Mouse (Mus musculus): ENCODE measurements around the gene Ccdc85c.

The Ccdc85c gene

DNA sequence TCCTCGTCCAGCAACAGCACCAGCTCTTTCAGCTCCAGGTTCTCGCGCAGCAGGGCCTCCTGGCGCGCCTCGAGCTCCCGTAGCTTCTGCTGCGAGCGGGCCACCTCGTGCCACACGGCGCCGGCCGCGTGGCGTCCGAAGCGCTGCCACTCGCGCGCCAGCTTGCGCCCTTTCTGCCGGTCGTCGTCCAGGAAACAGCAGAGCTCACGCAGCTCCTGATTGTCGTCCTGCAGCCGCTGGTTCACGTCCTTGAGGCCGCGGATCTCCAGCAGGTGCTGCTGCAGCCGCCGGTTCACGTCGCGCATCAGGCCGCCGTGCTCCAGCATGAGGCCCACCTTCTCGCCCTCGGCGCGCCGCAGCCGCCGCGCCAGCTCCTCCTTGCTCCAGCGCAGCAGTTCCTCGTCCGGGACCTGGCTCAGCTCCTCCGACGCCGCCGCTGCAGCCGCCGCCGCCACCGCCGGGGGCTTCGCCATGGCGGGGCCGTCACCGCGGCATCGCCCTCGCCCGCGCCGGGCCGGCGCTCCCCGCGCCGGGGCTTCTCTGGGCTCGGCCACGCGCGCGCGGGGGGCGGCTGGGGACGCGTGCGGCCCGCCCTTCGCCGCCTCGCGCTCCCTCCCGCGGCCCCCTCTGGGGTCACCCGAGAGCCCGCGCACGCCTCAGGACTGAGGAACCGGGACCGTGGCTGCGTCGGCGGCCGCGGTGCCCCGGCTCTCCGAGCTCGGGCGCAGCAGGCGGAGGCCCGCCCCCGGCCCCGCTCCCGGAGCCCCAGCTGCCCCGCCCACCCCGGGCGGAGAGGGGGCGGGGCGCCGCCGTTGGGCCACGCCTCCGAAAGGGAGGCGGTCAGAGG is at the start of gene Ccdc85c:
Gene Ccdc85c, minus strand, starts transcription at position 765 of the 847 bp plus-strand sequence.
- DNase-seq (ENCODE audit: low read depth, low spot score) = no peak

DNA sequence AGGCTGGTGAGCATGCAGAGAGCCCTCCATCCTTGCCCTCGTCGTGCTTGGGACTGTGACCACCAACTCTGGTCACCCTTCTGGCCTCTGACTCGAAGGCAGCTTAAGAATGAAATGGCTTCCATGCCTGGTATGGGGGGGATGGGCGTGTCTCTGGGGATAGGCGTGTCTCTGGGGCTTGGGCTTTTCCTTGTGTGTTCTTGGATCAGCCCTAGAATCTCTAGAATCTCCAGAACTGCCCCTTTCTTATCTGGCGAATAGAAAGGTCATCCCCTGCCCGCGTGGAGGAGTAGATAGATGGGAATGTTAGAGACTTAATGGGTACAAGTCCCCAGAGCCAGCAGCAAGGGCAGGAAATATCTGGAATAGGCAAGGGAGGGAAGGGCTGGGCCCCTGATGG is 44.9 kb upstream of the Ccdc85c start:
- DNase-seq (ENCODE audit: low read depth, low spot score) = no peak

- no peak for DNase-seq (ENCODE audit: low read depth, low spot score)
Measured at GRCm38 (mm10) chr12:108318499-108318898, 43.3 kb upstream of the Ccdc85c start.

- no peak for DNase-seq (ENCODE audit: low read depth, low spot score)
Measured at GRCm38 (mm10) chr12:108317826-108318430, 42.7 kb upstream of the Ccdc85c start.

- no peak for DNase-seq (ENCODE audit: low read depth, low spot score)
Measured at GRCm38 (mm10) chr12:108317201-108317738, 42.0 kb upstream of the Ccdc85c start.

DNA sequence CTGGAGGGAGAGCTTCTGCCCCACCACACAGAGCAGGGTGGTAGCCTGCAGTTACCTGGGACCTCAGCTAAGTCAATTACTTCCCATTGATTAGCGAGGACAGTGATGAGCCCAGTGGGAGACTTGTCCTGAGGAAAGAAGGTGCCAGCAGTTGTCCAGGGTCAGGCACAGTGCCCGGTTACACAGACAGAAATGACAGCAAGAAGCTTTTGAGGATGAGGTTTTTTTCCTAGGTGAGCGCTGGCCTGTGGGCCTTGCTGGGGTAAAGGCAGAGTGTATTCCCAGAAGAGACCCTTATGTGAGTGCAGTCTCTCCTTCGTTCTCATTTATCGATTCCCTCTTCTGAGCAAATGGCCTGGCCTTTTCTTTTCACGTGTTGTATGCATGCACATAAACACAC is 41.4 kb upstream of the Ccdc85c start:
- no peak for DNase-seq (ENCODE audit: low read depth, low spot score)

GRCm38 (mm10) chr12:108315818-108316217 is 40.6 kb upstream of the Ccdc85c start:
- DNase-seq (ENCODE audit: low read depth, low spot score) = no peak

GRCm38 (mm10) chr12:108313244-108313772 is 38.1 kb upstream of the Ccdc85c start:
- no peak for DNase-seq (ENCODE audit: low read depth, low spot score)

GRCm38 (mm10) chr12:108312432-108312851 is 37.2 kb upstream of the Ccdc85c start:
- no peak for DNase-seq (ENCODE audit: low read depth, low spot score)

DNA sequence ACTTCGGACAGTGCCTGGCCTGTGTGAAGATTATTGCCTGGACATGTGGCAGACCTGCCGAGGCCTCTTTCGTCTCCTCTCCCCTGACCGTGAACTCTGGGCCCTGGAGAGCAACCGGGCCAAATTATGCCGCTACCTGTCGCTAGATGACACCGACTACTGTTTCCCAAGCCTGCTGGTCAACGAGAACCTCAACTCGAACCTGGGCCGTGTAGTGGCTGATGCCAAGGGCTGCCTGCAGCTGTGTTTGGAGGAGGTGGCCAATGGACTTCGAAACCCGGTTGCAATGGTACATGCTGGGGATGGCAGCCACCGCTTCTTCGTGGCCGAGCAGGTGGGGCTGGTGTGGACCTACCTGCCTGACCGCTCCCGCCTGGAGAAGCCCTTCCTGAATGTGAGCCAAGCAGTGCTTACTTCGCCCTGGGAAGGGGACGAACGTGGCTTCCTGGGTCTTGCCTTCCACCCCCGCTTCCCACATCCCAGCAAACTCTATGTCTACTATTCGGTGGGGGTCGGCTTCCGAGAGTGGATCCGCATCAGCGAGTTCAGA is 36.6 kb upstream of the Ccdc85c start:
- no peak for DNase-seq (ENCODE audit: low read depth, low spot score)

DNA sequence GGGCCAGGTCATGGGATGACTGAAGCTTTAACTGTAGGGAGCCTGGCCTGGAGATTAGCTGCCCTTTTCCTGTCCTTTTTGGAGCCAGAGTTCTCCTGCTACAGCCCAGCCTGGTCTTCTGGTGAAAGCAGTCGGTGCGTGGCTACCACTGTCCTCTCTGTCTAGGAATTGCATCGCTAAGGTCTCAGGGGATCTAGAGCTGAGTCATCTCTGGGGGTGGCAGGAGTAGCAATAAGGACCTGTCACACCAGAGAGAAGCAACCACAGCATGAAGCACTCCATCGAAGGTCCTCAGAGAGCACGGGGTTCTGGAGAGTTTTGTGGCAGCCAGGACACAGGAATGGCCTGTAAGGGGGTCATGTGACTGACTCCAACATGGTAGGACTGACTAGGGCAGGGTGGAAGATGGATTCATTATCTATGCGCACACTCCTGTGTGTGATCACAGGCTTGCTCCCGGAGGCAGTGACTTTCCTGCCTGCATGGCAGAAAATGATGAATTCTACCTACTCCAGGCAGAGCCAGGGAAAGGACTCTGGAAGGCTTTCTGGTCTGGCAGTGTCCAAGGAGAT is 35.3 kb upstream of the Ccdc85c start:
- no peak for DNase-seq (ENCODE audit: low read depth, low spot score)

- no peak for DNase-seq (ENCODE audit: low read depth, low spot score)
Measured at GRCm38 (mm10) chr12:108310041-108310440, 34.8 kb upstream of the Ccdc85c start.

GRCm38 (mm10) chr12:108309116-108309794 is 34.0 kb upstream of the Ccdc85c start:
- DNase-seq (ENCODE audit: low read depth, low spot score) = no peak

GRCm38 (mm10) chr12:108308363-108308856 is 33.2 kb upstream of the Ccdc85c start:
- no peak for DNase-seq (ENCODE audit: low read depth, low spot score)

GRCm38 (mm10) chr12:108307553-108307952 is 32.3 kb upstream of the Ccdc85c start:
- DNase-seq (ENCODE audit: low read depth, low spot score) = no peak

- no peak for DNase-seq (ENCODE audit: low read depth, low spot score)
Measured at GRCm38 (mm10) chr12:108305812-108306794, 30.9 kb upstream of the Ccdc85c start, which contains the start of gene Hhipl1. Gene Hhipl1, plus strand, starts transcription at chr12:108306270.

DNA sequence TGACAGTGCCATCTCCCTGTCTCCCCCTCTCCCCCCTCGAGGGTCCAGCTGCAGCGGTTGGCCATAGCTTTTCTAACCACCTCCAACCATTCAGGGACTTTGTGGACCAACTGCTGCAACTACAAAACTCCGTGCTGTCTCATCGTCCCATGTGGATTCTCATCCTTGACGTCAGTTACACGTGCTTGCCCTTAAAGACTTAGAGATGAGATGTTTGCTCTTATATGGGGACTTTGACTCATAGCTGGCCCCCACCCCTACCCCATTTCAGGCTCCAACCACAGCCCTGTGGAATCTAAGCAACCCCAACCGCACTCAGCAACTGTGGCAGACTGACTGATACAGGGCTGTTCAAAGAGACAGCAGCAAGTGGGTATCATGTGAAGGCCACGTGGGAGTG is 29.9 kb upstream of the Ccdc85c start:
- no peak for DNase-seq (ENCODE audit: low read depth, low spot score)

DNA sequence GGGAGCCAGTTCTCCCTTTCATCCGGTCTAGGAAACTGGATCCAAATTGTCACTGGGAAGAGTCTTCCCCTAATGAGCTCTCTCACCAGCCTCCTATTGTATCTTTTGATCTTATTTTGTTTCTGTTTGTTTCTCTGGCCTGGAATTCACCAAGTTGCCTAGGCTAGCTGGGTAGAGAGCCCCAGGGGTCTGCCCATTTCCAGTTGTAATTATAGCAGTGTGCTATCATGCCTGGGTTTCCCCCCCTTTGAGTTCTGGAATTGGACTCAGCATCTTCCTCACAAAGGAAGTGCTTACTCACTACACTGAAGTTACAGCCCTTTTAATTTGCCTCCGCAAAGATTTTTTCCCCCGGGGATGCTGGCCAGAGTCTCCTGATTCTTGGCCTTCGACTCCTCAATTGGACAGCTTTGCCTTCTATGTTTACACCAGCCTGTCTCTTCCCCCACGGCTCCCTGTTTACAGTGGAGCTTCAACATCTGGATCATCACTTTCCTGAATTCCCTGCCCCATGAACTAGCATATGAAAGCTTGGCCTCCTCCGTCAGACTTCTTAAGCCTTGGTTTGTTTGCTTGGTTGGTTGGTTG is 28.6 kb upstream of the Ccdc85c start:
- no peak for DNase-seq (ENCODE audit: low read depth, low spot score)

DNA sequence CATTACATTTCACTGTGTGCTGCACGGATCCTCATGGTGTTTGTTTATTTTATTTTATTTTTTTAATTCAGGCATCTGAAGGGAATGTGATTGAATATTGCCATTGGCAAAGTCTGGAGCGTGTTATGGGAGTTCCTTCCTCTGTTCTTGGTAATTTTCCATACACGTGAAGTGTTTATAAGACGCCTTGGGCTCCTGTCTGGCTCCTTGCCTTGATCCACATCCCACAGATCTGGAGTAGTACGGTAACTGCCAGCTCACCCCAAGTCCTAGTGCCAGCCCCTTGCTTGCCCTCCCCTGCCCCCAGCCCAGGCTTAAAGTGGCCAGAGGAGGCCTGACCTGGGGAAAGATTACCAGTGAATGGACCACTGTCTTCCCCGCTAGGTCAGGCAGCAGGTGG is 25.8 kb upstream of the Ccdc85c start:
- no peak for DNase-seq (ENCODE audit: low read depth, low spot score)

Measured in embryo, embryonic 11.5 days (tissue).